Mouse (Mus musculus): ENCODE measurements around the gene Hps1. TPM values are rescaled to one million over a fixed set of nuclear protein-coding genes. Genes with fewer than 3 reads are reported as not detected.

Gene Hps1
- total RNA-seq (2014; rRNA removed) (11.0 and 19.7 TPM in 2 replicates), polyA plus RNA-seq (2015; fragmentation: Nextera tagmentation; extraction: Ambion mirVana) (11.5 and 11.7 TPM in 2 replicates)

DNA sequence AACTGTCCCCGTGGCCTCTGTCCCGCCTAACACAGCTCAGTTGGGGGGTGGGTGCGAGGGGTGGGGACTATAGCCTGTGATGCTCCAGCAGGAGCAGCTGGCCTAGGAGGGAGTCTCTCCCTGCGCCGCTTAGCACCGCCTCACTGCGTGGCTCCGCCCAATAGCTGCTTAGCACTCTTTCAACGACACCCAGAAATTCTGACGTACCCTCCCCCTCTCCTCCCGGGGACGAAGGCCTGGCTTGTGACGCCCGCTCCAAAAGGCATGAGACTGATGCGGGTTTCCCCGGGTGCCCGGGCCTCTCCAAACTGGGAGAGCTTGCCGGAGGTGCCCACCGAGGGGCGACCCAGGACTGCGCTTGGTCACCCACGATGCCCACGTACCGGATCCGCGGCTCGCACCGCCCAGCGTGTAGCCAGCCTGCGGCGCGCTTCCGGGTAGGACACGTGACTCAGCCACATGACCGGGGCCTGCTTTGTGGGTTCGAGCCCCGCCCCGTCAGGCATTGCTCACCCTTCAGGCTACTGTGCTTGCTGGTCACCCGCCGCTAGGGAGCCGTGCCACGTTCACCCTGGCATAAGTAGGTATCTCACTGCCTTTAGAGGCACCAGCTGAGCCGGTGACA is at the start of gene Hps1:
Gene Hps1 (minus strand): TSS at position 448 of the 625 bp plus-strand sequence.
- Histone ChIP-seq H3K36me3 (ENCODE audit: insufficient read depth, low read length) (no peaks in the 10 kb centered on the region), H3K27ac (ENCODE audit: low read depth, low read length) (peak within 1 kb of the TSS; percentile 65), H3K4me3 (ENCODE audit: low read depth, low read length) (peak within 1 kb of the TSS; percentile 47), H3K27me3 (ENCODE audit: insufficient read depth, low read length) (no peaks in the 10 kb centered on the region), H3K4me1 (ENCODE audit: insufficient read depth, low read length) (0 out of 2 replicates have a peak, but pooled peaks cover 3% of the 10 kb centered on the region), H3K9ac (replicated peaks; ENCODE audit: low read length, poor library complexity, severe bottlenecking) (peak within 1 kb of the TSS; percentile 54), H3K4me2 (ENCODE audit: low read depth, low read length, poor library complexity, severe bottlenecking) (peak within 1 kb of the TSS; percentile 52), H3K9me3 (ENCODE audit: low read length) (no peaks in the 10 kb centered on the region)
- ATAC-seq (ENCODE audit: low FRiP score) (peak; percentile 97), DNase-seq (ENCODE audit: low spot score) (peak; percentile 93)
- peak; percentile 26 for TF ChIP-seq CTCF (IDR thresholded peaks at IDR 0.05)
- under 1% methylated on average over 43 of the region's 43 CpGs for WGBS

DNA sequence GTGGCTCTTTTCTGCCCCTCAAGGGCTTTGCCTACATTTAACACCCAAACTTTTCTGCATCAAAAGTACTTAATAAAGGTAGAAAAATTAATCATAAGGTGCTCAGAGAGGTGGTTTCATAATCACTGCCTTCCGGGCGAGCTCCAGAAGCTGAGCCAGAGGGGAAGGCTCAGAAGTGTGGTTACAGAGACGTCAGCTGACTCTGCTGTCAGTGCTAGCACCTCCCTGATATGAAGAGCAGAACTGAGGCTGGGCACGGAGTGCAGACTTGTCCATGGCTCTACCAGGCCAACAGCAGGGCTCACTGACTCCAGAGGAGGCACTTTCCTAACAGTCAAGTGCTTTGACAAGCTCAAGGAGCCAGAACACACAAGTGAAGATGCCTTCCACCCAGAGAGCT is 49.4 kb upstream of the Hps1 start:
- Histone ChIP-seq H3K9me3 (ENCODE audit: low read length) (no peaks in the 10 kb centered on the region), H3K4me1 (ENCODE audit: insufficient read depth, low read length) (no peaks in the 10 kb centered on the region), H3K9ac (replicated peaks; ENCODE audit: low read length, poor library complexity, severe bottlenecking) (no peak overlapping the region), H3K36me3 (ENCODE audit: insufficient read depth, low read length) (no peaks in the 10 kb centered on the region), H3K4me3 (ENCODE audit: low read depth, low read length) (no peak overlapping the region), H3K27me3 (ENCODE audit: insufficient read depth, low read length) (no peaks in the 10 kb centered on the region), H3K27ac (ENCODE audit: low read depth, low read length) (no peak overlapping the region), H3K4me2 (ENCODE audit: low read depth, low read length, poor library complexity, severe bottlenecking) (no peak overlapping the region)
- no peak for ATAC-seq (ENCODE audit: low FRiP score)
- no peak for TF ChIP-seq CTCF (IDR thresholded peaks at IDR 0.05)
- WGBS, result 67% methylated on average over 4 of the region's 4 CpGs
- DNase-seq (ENCODE audit: low spot score), result no peak

DNA sequence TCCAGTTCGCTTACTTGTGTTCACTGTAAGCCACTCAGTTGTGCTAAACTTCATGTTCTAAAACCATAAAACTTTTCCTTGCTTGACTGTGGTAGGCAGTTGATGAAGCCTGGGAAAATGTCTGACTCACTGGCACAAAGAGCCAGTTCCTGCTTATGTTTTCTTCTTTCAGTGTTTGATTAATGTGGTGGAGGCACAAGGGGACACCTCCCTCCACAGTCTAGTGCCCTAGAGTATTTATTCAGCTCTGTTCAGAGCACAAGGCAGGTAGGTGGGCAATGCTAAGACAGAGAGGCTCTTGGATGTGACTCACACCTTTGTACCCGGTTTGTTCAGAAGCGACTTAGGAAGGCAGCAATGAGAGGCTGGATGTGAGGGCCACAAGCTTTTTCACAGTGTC is 48.1 kb upstream of the Hps1 start:
- 93% methylated on average over 3 of the region's 3 CpGs for WGBS
- Histone ChIP-seq H3K36me3 (ENCODE audit: insufficient read depth, low read length) (no peaks in the 10 kb centered on the region), H3K27me3 (ENCODE audit: insufficient read depth, low read length) (no peaks in the 10 kb centered on the region), H3K9ac (replicated peaks; ENCODE audit: low read length, poor library complexity, severe bottlenecking) (no peak overlapping the region), H3K4me1 (ENCODE audit: insufficient read depth, low read length) (no peaks in the 10 kb centered on the region), H3K27ac (ENCODE audit: low read depth, low read length) (no peak overlapping the region), H3K9me3 (ENCODE audit: low read length) (no peaks in the 10 kb centered on the region), H3K4me2 (ENCODE audit: low read depth, low read length, poor library complexity, severe bottlenecking) (no peak overlapping the region), H3K4me3 (ENCODE audit: low read depth, low read length) (no peak overlapping the region)
- TF ChIP-seq CTCF (IDR thresholded peaks at IDR 0.05), result no peak
- ATAC-seq (ENCODE audit: low FRiP score) (no peak), DNase-seq (ENCODE audit: low spot score) (no peak)

DNA sequence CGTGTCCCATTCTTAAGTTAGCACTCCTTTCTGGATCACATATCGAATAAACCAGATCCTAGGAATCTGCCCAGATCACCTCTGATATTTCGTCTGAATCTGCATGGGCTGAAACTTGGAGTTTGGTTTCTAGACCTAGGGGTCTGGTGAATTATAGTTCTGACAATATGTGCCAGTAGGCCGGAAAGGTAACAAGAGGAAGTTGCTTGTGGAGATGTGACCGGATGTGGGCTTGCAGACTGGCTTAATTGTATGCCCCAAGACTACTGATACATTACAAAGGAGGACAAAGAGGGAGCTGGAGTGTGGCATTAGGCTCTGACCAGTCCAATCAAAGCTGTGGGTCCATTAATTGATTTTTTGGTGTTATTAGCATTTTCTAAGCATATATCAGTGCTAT is 40.3 kb upstream of the Hps1 start:
- Histone ChIP-seq H3K4me1 (ENCODE audit: insufficient read depth, low read length) (no peaks in the 10 kb centered on the region), H3K27me3 (ENCODE audit: insufficient read depth, low read length) (no peaks in the 10 kb centered on the region), H3K9me3 (ENCODE audit: low read length) (no peaks in the 10 kb centered on the region), H3K4me3 (ENCODE audit: low read depth, low read length) (no peak overlapping the region), H3K27ac (ENCODE audit: low read depth, low read length) (no peak overlapping the region), H3K9ac (replicated peaks; ENCODE audit: low read length, poor library complexity, severe bottlenecking) (no peak overlapping the region), H3K36me3 (ENCODE audit: insufficient read depth, low read length) (no peaks in the 10 kb centered on the region), H3K4me2 (ENCODE audit: low read depth, low read length, poor library complexity, severe bottlenecking) (no peak overlapping the region)
- no peak for TF ChIP-seq CTCF (IDR thresholded peaks at IDR 0.05)
- DNase-seq (ENCODE audit: low spot score), result no peak
- WGBS, result 91% methylated on average over 5 of the region's 5 CpGs
- no peak for ATAC-seq (ENCODE audit: low FRiP score)

DNA sequence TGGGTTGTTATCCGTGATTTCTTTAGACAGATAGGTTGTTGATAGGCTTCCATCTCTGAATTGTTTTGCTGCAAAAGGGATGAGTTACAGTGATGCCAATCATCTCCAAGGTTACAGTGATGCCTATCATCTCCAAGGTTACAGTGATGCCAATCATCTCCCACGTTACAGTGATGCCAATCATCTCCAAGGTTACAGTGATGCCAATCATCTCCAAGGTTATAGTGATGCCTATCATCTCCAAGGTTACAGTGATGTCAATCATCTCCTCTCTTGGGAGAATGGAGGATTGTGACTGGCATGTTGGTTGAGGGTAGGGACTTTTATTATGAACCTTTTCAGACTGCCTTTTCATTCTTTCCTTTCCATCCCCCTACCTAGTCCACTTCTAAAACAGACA is 38.0 kb upstream of the Hps1 start:
- Histone ChIP-seq H3K9me3 (ENCODE audit: low read length) (no peaks in the 10 kb centered on the region), H3K4me2 (ENCODE audit: low read depth, low read length, poor library complexity, severe bottlenecking) (no peak overlapping the region), H3K27me3 (ENCODE audit: insufficient read depth, low read length) (no peaks in the 10 kb centered on the region), H3K4me3 (ENCODE audit: low read depth, low read length) (no peak overlapping the region), H3K27ac (ENCODE audit: low read depth, low read length) (no peak overlapping the region), H3K36me3 (ENCODE audit: insufficient read depth, low read length) (no peaks in the 10 kb centered on the region), H3K4me1 (ENCODE audit: insufficient read depth, low read length) (no peaks in the 10 kb centered on the region), H3K9ac (replicated peaks; ENCODE audit: low read length, poor library complexity, severe bottlenecking) (no peak overlapping the region)
- ATAC-seq (ENCODE audit: low FRiP score) (no peak), DNase-seq (ENCODE audit: low spot score) (peak; percentile 53)
- WGBS, result 62% methylated on average over 2 of the region's 2 CpGs
- TF ChIP-seq CTCF (IDR thresholded peaks at IDR 0.05), result no peak

DNA sequence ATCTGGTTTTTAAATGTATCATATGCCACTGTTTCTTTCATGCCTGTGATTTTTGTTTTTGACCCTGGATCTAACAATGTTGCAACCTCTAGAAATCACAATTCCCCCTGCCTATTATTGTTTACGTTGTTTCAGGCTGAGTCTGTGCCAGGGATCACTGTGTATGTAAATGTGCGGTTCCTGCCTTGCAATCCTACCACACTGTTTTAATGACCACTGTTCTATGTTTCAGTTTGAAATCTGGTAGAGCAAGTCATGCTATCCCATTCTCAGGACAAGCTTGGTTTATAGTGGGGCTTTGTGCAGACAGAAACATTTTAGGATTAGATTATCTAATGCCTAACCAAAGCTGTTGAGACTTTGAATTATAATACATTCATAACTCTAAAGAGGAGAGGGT is 36.5 kb upstream of the Hps1 start:
- TF ChIP-seq CTCF (IDR thresholded peaks at IDR 0.05), result no peak
- no peaks in the 10 kb centered on the region for H3K4me1 ChIP-seq (ENCODE audit: insufficient read depth, low read length)
- no peak overlapping the region for H3K4me3 ChIP-seq (ENCODE audit: low read depth, low read length)
- no peak overlapping the region for H3K27ac ChIP-seq (ENCODE audit: low read depth, low read length)
- no peak for DNase-seq (ENCODE audit: low spot score)
- ATAC-seq (ENCODE audit: low FRiP score), result no peak
- H3K4me2 ChIP-seq (ENCODE audit: low read depth, low read length, poor library complexity, severe bottlenecking), result no peak overlapping the region
- H3K9ac ChIP-seq (replicated peaks; ENCODE audit: low read length, poor library complexity, severe bottlenecking), result no peak overlapping the region
- no peaks in the 10 kb centered on the region for H3K36me3 ChIP-seq (ENCODE audit: insufficient read depth, low read length)
- H3K9me3 ChIP-seq (ENCODE audit: low read length), result no peaks in the 10 kb centered on the region
- 85% methylated on average over 2 of the region's 2 CpGs for WGBS
- H3K27me3 ChIP-seq (ENCODE audit: insufficient read depth, low read length), result no peaks in the 10 kb centered on the region

Data from midbrain, postnatal 0 days (tissue).